Mouse (Mus musculus) erythroblast, embryonic 14.5 days (primary cell): ENCODE data around the gene 1700001K19Rik. TPM values are rescaled to one million over a fixed set of nuclear protein-coding genes. Genes with fewer than 3 reads are reported as not detected.
"Not testable (repeated sequence)": the region's sequence is repeated elsewhere in the genome, so short reads cannot be mapped to it uniquely, and the experiment has no call there.

Experiments used
- H3K27me3 ChIP-seq: 2 replicates; pipeline ENCODE4 v1.6.1; 2012; ENCODE audit warnings: inconsistent platforms; ENCODE audit not compliant: control insufficient read depth
- H3K36me3 ChIP-seq: 2 replicates; pipeline ENCODE4 v1.6.1; 2012; ENCODE audit warnings: mild to moderate bottlenecking, inconsistent platforms; ENCODE audit not compliant: control insufficient read depth
- H3K4me1 ChIP-seq: 2 replicates; pipeline ENCODE4 v1.6.1; 2012; ENCODE audit warnings: inconsistent platforms; ENCODE audit not compliant: control insufficient read depth
- H3K4me3 ChIP-seq: replicated peaks from 2 replicates; pipeline ENCODE3; 2012; ENCODE audit warnings: moderate library complexity, mild to moderate bottlenecking, inconsistent platforms
- H3K9me3 ChIP-seq: 2 replicates; pipeline ENCODE4 v1.6.1; 2012; ENCODE audit warnings: low read length, inconsistent platforms, mixed read lengths; ENCODE audit not compliant: control insufficient read depth
- GATA1 ChIP-seq: IDR thresholded peaks from 2 replicates; pipeline ENCODE4 v1.6.1; 2012; ENCODE audit warnings: low read length, inconsistent platforms, mixed read lengths
- TAL1 ChIP-seq: IDR thresholded peaks from 3 replicates; pipeline ENCODE4 v1.6.1; 2012; ENCODE audit warnings: low read length, inconsistent platforms, mixed read lengths
- polyA plus RNA-seq: library from polyadenylated mRNA; stranded (reverse); fragments of >175 nt; gene quantifications from 2 replicates; pipeline ENCODE4 v1.2.3, GENCODE M21; 2012

The 1700001K19Rik gene
- polyA plus RNA-seq, 1 experiment = not detected

GRCm38 (mm10) chr12:110706337-110707231, 24.2 kb upstream of the 1700001K19Rik start:
- peak overlapping the region; percentile 65 for H3K4me3 ChIP-seq

GRCm38 (mm10) chr12:110705419-110705818, 23.0 kb upstream of the 1700001K19Rik start:
- not testable (repeated sequence) for H3K4me3 ChIP-seq, H3K36me3 ChIP-seq, H3K9me3 ChIP-seq, H3K27me3 ChIP-seq
- peaks cover 46% of the 10 kb centered on the region for H3K4me1 ChIP-seq

More at GRCm38 (mm10) chr12:110706337-110707231, 24.2 kb upstream of the 1700001K19Rik start:
- peaks cover 34% of the 10 kb centered on the region for H3K4me1 ChIP-seq
- H3K9me3 ChIP-seq = no peaks in the 10 kb centered on the region
- peaks cover 5% of the 10 kb centered on the region; the same call in 1 of the 2 replicates for H3K27me3 ChIP-seq
- H3K36me3 ChIP-seq = no peaks in the 10 kb centered on the region
- TF ChIP-seq GATA1 (no peak; the same call in 1 of the 2 replicates), TAL1 (no peak)

- no peaks in the 10 kb centered on the region for H3K27me3 ChIP-seq
- peaks cover 63% of the 10 kb centered on the region for H3K4me1 ChIP-seq
- H3K9me3 ChIP-seq = no peaks in the 10 kb centered on the region
- TF ChIP-seq GATA1 = no peak
- TF ChIP-seq TAL1 = no peak
- H3K4me3 ChIP-seq = no peak overlapping the region
- H3K36me3 ChIP-seq = no peaks in the 10 kb centered on the region
Observed at GRCm38 (mm10) chr12:110703682-110704081, 21.3 kb upstream of the 1700001K19Rik start.

- Histone ChIP-seq H3K9me3 (no peaks in the 10 kb centered on the region), H3K4me3 (no peak overlapping the region), H3K36me3 (no peaks in the 10 kb centered on the region), H3K4me1 (peaks cover 69% of the 10 kb centered on the region), H3K27me3 (no peaks in the 10 kb centered on the region)
- TF ChIP-seq TAL1 (no peak), GATA1 (no peak)
Observed at GRCm38 (mm10) chr12:110703008-110703471, 20.6 kb upstream of the 1700001K19Rik start.

- H3K4me3 ChIP-seq = no peak within 1 kb of the TSS
Observed at GRCm38 (mm10) chr12:110702556-110702955, 20.1 kb upstream of the 1700001K19Rik start, which contains the start of gene Hsp90aa1. Gene Hsp90aa1 (minus strand): TSS chr12:110702728.

GRCm38 (mm10) chr12:110701363-110701762, 18.9 kb upstream of the 1700001K19Rik start:
- peaks cover 71% of the 10 kb centered on the region for H3K4me1 ChIP-seq
- H3K36me3 ChIP-seq, H3K27me3 ChIP-seq, H3K9me3 ChIP-seq, H3K4me3 ChIP-seq: not testable (repeated sequence)

More at GRCm38 (mm10) chr12:110702556-110702955, 20.1 kb upstream of the 1700001K19Rik start, which contains the start of gene Hsp90aa1:
- Histone ChIP-seq H3K4me1 (peaks cover 72% of the 10 kb centered on the region), H3K36me3 (no peaks in the 10 kb centered on the region), H3K27me3 (no peaks in the 10 kb centered on the region), H3K9me3 (no peaks in the 10 kb centered on the region)
- TF ChIP-seq GATA1 (no peak), TAL1 (no peak)

GRCm38 (mm10) chr12:110700730-110701129, 18.3 kb upstream of the 1700001K19Rik start:
- no peaks in the 10 kb centered on the region for H3K9me3 ChIP-seq
- no peak overlapping the region for H3K4me3 ChIP-seq
- peaks cover 68% of the 10 kb centered on the region for H3K4me1 ChIP-seq
- TF ChIP-seq TAL1 (no peak), GATA1 (no peak)
- peaks cover 1% of the 10 kb centered on the region for H3K36me3 ChIP-seq
- H3K27me3 ChIP-seq = no peaks in the 10 kb centered on the region

- Histone ChIP-seq H3K4me3 (peak overlapping the region; percentile 52), H3K4me1 (peaks cover 75% of the 10 kb centered on the region), H3K36me3 (peaks cover 16% of the 10 kb centered on the region), H3K27me3 (no peaks in the 10 kb centered on the region), H3K9me3 (no peaks in the 10 kb centered on the region)
- no peak for TF ChIP-seq GATA1
- no peak for TF ChIP-seq TAL1
Observed at GRCm38 (mm10) chr12:110699171-110699547, 16.7 kb upstream of the 1700001K19Rik start.

GRCm38 (mm10) chr12:110698523-110699170, 16.2 kb upstream of the 1700001K19Rik start:
- H3K4me3 ChIP-seq = peak overlapping the region; percentile 52
- TF ChIP-seq GATA1 = no peak
- TF ChIP-seq TAL1 = no peak

More at GRCm38 (mm10) chr12:110698523-110699170, 16.2 kb upstream of the 1700001K19Rik start:
- Histone ChIP-seq H3K36me3 (peaks cover 21% of the 10 kb centered on the region), H3K27me3 (no peaks in the 10 kb centered on the region), H3K4me1 (peaks cover 76% of the 10 kb centered on the region), H3K9me3 (no peaks in the 10 kb centered on the region)
